Mouse (Mus musculus) midbrain, embryonic 14.5 days (tissue): ENCODE results near the gene Olfr1378. TPM values are rescaled to one million over a fixed set of nuclear protein-coding genes. Genes with fewer than 3 reads are reported as not detected.

Experiments
- ATAC-seq: fragments of 200-750 bp; cut with Nextera tagmentation; 2 replicates; pipeline ENCODE4 v1.8.0; 2017; ENCODE audit warnings: moderate number of reproducible peaks, moderate library complexity; ENCODE audit not compliant: low FRiP score, low TSS enrichment
- DNase-seq: peaks from one replicate; pipeline ENCODE4 v3.0.0-alpha.2; 2015
- H3K27ac ChIP-seq: fragments of 300-500 bp; sonication (generic); replicated peaks from 2 replicates; pipeline ENCODE4 v1.5.1; 2014; ENCODE audit warnings: mild to moderate bottlenecking, low read depth, low read length, moderate library complexity
- H3K27me3 ChIP-seq: fragments of 300-500 bp; sonication (generic); 2 replicates; pipeline ENCODE4 v1.6.1; 2014; ENCODE audit warnings: low read length, control low read depth, mixed read lengths; ENCODE audit not compliant: control insufficient read depth, insufficient read depth
- H3K36me3 ChIP-seq: fragments of 300-500 bp; sonication (generic); 2 replicates; pipeline ENCODE4 v1.6.1; 2014; ENCODE audit warnings: low read length, control low read depth; ENCODE audit not compliant: control insufficient read depth, insufficient read depth
- H3K4me1 ChIP-seq: fragments of 300-500 bp; sonication (generic); 2 replicates; pipeline ENCODE4 v1.6.1; 2014; ENCODE audit warnings: mild to moderate bottlenecking, antibody characterized with exemption, low read length, control low read depth; ENCODE audit not compliant: control insufficient read depth, insufficient read depth
- H3K4me2 ChIP-seq: fragments of 300-500 bp; sonication (generic); 2 replicates; pipeline ENCODE4 v1.6.1; 2014; ENCODE audit warnings: mild to moderate bottlenecking, low read length, moderate library complexity
- H3K4me3 ChIP-seq: fragments of 300-500 bp; sonication (generic); replicated peaks from 2 replicates; pipeline ENCODE4 v1.5.1; 2014; ENCODE audit warnings: low read depth, low read length
- H3K9ac ChIP-seq: fragments of 300-500 bp; sonication (generic); replicated peaks from 2 replicates; pipeline ENCODE4 v1.6.1; 2014; ENCODE audit warnings: mild to moderate bottlenecking, low read length, moderate library complexity
- H3K9me3 ChIP-seq: fragments of 300-500 bp; sonication (generic); 2 replicates; pipeline ENCODE4 v1.6.1; 2016; ENCODE audit warnings: low read length, control low read depth, mixed read lengths; ENCODE audit not compliant: control insufficient read depth
- WGBS: fragments of 180-500 bp; shearing (Covaris S2); extraction: QIAGEN DNeasy Blood & Tissue Kit; methylation state at CpG from one replicate; pipeline ENCODE4 v1.1.7; 2014; 5-methylcytosine and 5-hydroxymethylcytosine counted together
- polyA plus RNA-seq: library from polyadenylated mRNA; unstranded; fragments of >200 nt; fragmentation: Nextera tagmentation; extraction: Ambion mirVana; gene quantifications from 2 replicates; pipeline ENCODE4 v1.2.1, GENCODE M21; 2014

Gene Olfr1378
- polyA plus RNA-seq, 1 experiment from 2014 or later, result not detected

- H3K9me3 ChIP-seq, result no peaks in the 10 kb centered on the region
- no peak within 1 kb of the TSS for H3K4me2 ChIP-seq
- H3K9ac ChIP-seq, result no peak within 1 kb of the TSS
- H3K27me3 ChIP-seq, result no peaks in the 10 kb centered on the region
- ATAC-seq, result no peak
- no peak within 1 kb of the TSS for H3K4me3 ChIP-seq
- H3K27ac ChIP-seq, result no peak within 1 kb of the TSS
- no peaks in the 10 kb centered on the region for H3K4me1 ChIP-seq
- no peak for DNase-seq
- WGBS, result 85% methylated on average over 14 of the region's 14 CpGs
- no peaks in the 10 kb centered on the region for H3K36me3 ChIP-seq
These were observed 22.8 kb upstream of the Olfr1378 start, which contains the start of gene 4933414I15Rik for GRCm38 (mm10) chr11:50943506-50943905. 4933414I15Rik (minus strand) TSS chr11:50943765.

GRCm38 (mm10) chr11:50952290-50952689, 14.0 kb upstream of the Olfr1378 start:
- no peak overlapping the region for H3K4me2 ChIP-seq
- ATAC-seq, result no peak
- no peaks in the 10 kb centered on the region for H3K36me3 ChIP-seq

GRCm38 (mm10) chr11:50953665-50954064, 12.7 kb upstream of the Olfr1378 start, which contains the start of gene Prop1:
Prop1 (minus strand) TSS chr11:50953765.
- 68% methylated on average over 6 of the region's 6 CpGs for WGBS
- ATAC-seq (no peak), DNase-seq (no peak)
- H3K9ac ChIP-seq, result no peak within 1 kb of the TSS
- H3K4me3 ChIP-seq, result no peak within 1 kb of the TSS
- no peaks in the 10 kb centered on the region for H3K27me3 ChIP-seq
- no peak within 1 kb of the TSS for H3K27ac ChIP-seq
- H3K4me1 ChIP-seq, result 0 out of 2 replicates have a peak, but pooled peaks cover 5% of the 10 kb centered on the region
- H3K4me2 ChIP-seq, result no peak within 1 kb of the TSS
- H3K36me3 ChIP-seq, result no peaks in the 10 kb centered on the region
- H3K9me3 ChIP-seq, result no peaks in the 10 kb centered on the region

More at GRCm38 (mm10) chr11:50952290-50952689, 14.0 kb upstream of the Olfr1378 start:
- DNase-seq, result no peak
- 0 out of 2 replicates have a peak, but pooled peaks cover 5% of the 10 kb centered on the region for H3K4me1 ChIP-seq
- 75% methylated on average over 14 of the region's 14 CpGs for WGBS
- H3K4me3 ChIP-seq, result no peak overlapping the region
- H3K9me3 ChIP-seq, result no peaks in the 10 kb centered on the region
- H3K27ac ChIP-seq, result no peak overlapping the region
- H3K27me3 ChIP-seq, result no peaks in the 10 kb centered on the region
- no peak overlapping the region for H3K9ac ChIP-seq

- H3K4me3 ChIP-seq, result no peak overlapping the region
- DNase-seq, result no peak
- no peak overlapping the region for H3K9ac ChIP-seq
- no peak overlapping the region for H3K4me2 ChIP-seq
- no peaks in the 10 kb centered on the region for H3K9me3 ChIP-seq
- no peaks in the 10 kb centered on the region for H3K27me3 ChIP-seq
- 90% methylated on average over 2 of the region's 2 CpGs for WGBS
- H3K36me3 ChIP-seq, result no peaks in the 10 kb centered on the region
- no peak for ATAC-seq
- H3K27ac ChIP-seq, result no peak overlapping the region
- H3K4me1 ChIP-seq, result 0 out of 2 replicates have a peak, but pooled peaks cover 3% of the 10 kb centered on the region
These were observed 1.4 kb upstream of the Olfr1378 start for GRCm38 (mm10) chr11:50964886-50965285.

- ATAC-seq, result no peak
- Histone ChIP-seq H3K27ac (no peak overlapping the region), H3K36me3 (no peaks in the 10 kb centered on the region), H3K4me2 (no peak overlapping the region), H3K4me3 (no peak overlapping the region), H3K9ac (no peak overlapping the region), H3K4me1 (no peaks in the 10 kb centered on the region), H3K9me3 (no peaks in the 10 kb centered on the region), H3K27me3 (no peaks in the 10 kb centered on the region)
- no peak for DNase-seq
- 63% methylated on average over 4 of the region's 4 CpGs for WGBS
These were observed 10.9 kb downstream of the Olfr1378 start for GRCm38 (mm10) chr11:50977216-50977615.

- Histone ChIP-seq H3K4me2 (no peak within 1 kb of the TSS), H3K9me3 (no peaks in the 10 kb centered on the region), H3K27ac (no peak within 1 kb of the TSS), H3K4me3 (no peak within 1 kb of the TSS), H3K9ac (no peak within 1 kb of the TSS), H3K4me1 (no peaks in the 10 kb centered on the region), H3K36me3 (no peaks in the 10 kb centered on the region), H3K27me3 (no peaks in the 10 kb centered on the region)
- DNase-seq, result no peak
- ATAC-seq, result no peak
- WGBS, result 57% methylated on average over 5 of the region's 5 CpGs
These were observed 15.3 kb downstream of the Olfr1378 start, which contains the start of gene Olfr1377 for GRCm38 (mm10) chr11:50981667-50982066. Olfr1377 (plus strand) TSS chr11:50981967.

DNA sequence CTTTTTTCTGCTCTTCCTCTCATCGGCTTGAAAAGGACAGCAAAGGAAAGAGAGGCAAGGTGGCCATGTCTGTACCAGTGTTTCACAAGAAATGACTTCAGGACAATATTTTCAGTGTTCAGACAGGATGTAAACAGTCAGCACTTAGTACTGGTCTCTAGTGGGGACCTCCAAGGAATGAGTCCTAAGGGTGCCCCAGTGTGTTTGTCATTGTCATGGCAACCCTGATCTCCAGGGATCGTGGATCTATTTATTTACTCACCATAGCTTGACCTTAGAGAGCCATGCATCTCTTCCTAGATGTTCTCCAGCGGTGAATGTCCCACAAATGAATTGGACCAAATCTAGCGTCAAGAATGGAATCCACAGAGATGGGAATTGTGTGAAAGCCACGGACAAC, 37.0 kb downstream of the Olfr1378 start, which contains the start of gene Olfr51:
TSS of gene Olfr51 (plus strand) at position 301 of the 400 bp plus-strand sequence.
- no peak within 1 kb of the TSS for H3K4me2 ChIP-seq
- DNase-seq, result no peak
- no peak within 1 kb of the TSS for H3K9ac ChIP-seq
- ATAC-seq, result no peak
- peaks cover 3% of the 10 kb centered on the region; the same call in 1 of the 2 replicates for H3K9me3 ChIP-seq
- no peaks in the 10 kb centered on the region for H3K36me3 ChIP-seq
- H3K4me3 ChIP-seq, result no peak within 1 kb of the TSS
- no peak within 1 kb of the TSS for H3K27ac ChIP-seq
- H3K27me3 ChIP-seq, result no peaks in the 10 kb centered on the region
- WGBS, result 87% methylated on average over 5 of the region's 5 CpGs
- no peaks in the 10 kb centered on the region for H3K4me1 ChIP-seq

DNA sequence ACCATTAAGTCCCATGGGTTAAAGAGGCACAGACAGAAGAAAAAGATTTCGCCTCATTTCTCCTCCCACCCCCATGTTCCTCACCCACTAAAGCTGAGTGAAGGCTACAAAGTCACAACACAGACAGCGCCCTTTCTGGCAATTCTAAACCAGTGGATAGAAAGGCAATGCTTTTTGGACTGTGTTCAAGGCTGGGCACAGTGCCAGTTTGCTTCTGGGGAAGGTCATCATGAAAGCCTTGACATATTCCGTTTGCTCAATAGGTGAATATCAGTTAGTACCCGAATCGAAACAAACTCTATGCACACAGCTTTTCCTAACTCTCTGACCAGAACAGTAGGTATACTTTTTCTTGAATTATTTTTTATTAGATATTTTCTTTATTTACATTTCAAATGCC, 45.5 kb downstream of the Olfr1378 start:
- Histone ChIP-seq H3K9me3 (no peaks in the 10 kb centered on the region), H3K9ac (no peak overlapping the region), H3K36me3 (no peaks in the 10 kb centered on the region), H3K4me3 (no peak overlapping the region), H3K4me2 (no peak overlapping the region), H3K27ac (no peak overlapping the region), H3K4me1 (no peaks in the 10 kb centered on the region), H3K27me3 (no peaks in the 10 kb centered on the region)
- ATAC-seq (no peak), DNase-seq (peak; percentile 18)
- WGBS, result 74% methylated on average over 5 of the region's 5 CpGs

- no peaks in the 10 kb centered on the region for H3K36me3 ChIP-seq
- 75% methylated on average over 1 of the region's 1 CpGs for WGBS
- H3K4me3 ChIP-seq, result no peak within 1 kb of the TSS
- H3K4me2 ChIP-seq, result no peak within 1 kb of the TSS
- H3K9ac ChIP-seq, result no peak within 1 kb of the TSS
- no peaks in the 10 kb centered on the region for H3K4me1 ChIP-seq
- H3K27me3 ChIP-seq, result no peaks in the 10 kb centered on the region
- DNase-seq (no peak), ATAC-seq (no peak)
- H3K9me3 ChIP-seq, result no peaks in the 10 kb centered on the region
- no peak within 1 kb of the TSS for H3K27ac ChIP-seq
These were observed 47.6 kb downstream of the Olfr1378 start, which contains the start of gene Olfr54 for GRCm38 (mm10) chr11:51013936-51014335. Olfr54 (plus strand) TSS chr11:51014236.
